Comparison of ENCODE assay signal across 21 mouse cellular contexts in the genomic region with DNA sequence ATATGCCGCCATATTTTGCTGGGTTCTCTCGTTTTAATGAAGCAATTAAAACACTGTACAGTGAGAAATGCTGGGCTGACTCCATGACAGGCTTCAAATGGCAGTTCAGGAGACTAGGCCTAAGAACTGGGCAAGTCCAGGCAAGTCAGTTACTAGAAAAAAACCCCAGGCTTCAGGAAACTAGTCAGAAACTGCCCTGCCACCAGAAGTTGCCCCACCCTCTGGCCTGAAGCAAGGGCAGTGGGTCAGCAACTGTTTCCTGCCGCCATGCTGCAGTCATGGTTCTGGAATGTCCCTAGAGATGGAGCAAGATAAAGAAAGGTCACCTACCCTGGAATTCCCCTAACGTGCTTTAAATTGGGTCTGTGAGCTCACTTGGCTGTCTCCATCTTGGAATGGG. TPM values are rescaled to one million over a fixed set of nuclear protein-coding genes. Genes with fewer than 3 reads are reported as not detected.
A peak's percentile ranks its signal among the peaks of the same experiment; 100 is the strongest.
DNase-seq lines count a peak whose midpoint lies in the region; TF ChIP-seq lines count a peak whose summit lies in the region.
"Had no signal": no experiment of that assay in that cellular context is flagged by ENCODE, and none has a peak within 500 bp of the region (broad histone marks: within the 10 kb centered on the region; RNA-seq: fewer than 3 reads in every experiment).

No protein-coding gene starts in this region.

- H3K27me3 ChIP-seq in cerebellum, adult 2 months (ENCODE audit: control insufficient read depth, insufficient read depth, low read length), result no peaks in the 10 kb centered on the region
- H3K27me3 ChIP-seq: forebrain, embryonic 13.5 days; heart, embryonic 15.5 days; limb, embryonic 12.5 days; Patski had no signal

- 79% methylated on average over 4 of the region's 4 CpGs for WGBS in cerebellum, adult 2 months

- no peaks in the 10 kb centered on the region for H3K4me1 ChIP-seq in cerebellum, adult 2 months (ENCODE audit: control insufficient read depth, insufficient read depth, low read length)
- H3K4me1 ChIP-seq: forebrain, embryonic 13.5 days; heart, embryonic 15.5 days; limb, embryonic 12.5 days had no signal

- no peak overlapping the region for H3K27ac ChIP-seq in cerebellum, adult 2 months (ENCODE audit: insufficient read depth, low read length)
- H3K27ac ChIP-seq: embryonic facial prominence, embryonic 10.5 days; forebrain, embryonic 13.5 days; heart, adult 2 months; heart, embryonic 15.5 days; limb, embryonic 12.5 days; liver, embryonic 12.5 days had no signal

- no peak for TF ChIP-seq CTCF in cerebellum, adult 2 months (IDR thresholded peaks at IDR 0.05; ENCODE audit: borderline replicate concordance, insufficient read depth, low read depth, low read length)

- no peak overlapping the region for H3K4me3 ChIP-seq in cerebellum, adult 2 months (replicated peaks; ENCODE audit: insufficient read depth, low read depth, low read length)
- H3K4me3 ChIP-seq: embryonic facial prominence, embryonic 10.5 days; forebrain, embryonic 13.5 days; heart, adult 2 months; heart, embryonic 15.5 days; limb, embryonic 12.5 days; liver, embryonic 12.5 days had no signal

- peak; percentile 14 for DNase-seq in embryo, embryonic 10 days (ENCODE audit: low spot score)
- no peak for DNase-seq in embryo, embryonic 11 days
- DNase-seq in urinary bladder, postnatal 14 days (ENCODE audit: low spot score), result peak; percentile 38
- no peak for DNase-seq in urinary bladder, postnatal 4 days (ENCODE audit: low spot score in 2 of 2)
- DNase-seq in Muller cell, postnatal 12 days (ENCODE audit: inconsistent ontology term), result peak; percentile 41
- DNase-seq in yolk sac, embryonic 10.5 days (ENCODE audit: low spot score), result peak; percentile 51
- DNase-seq in cerebellum, adult 2 months, result no peak
- no peak for DNase-seq in cerebellum, adult 8-10 months
- DNase-seq: cerebellum, adult 11-12 months; cerebellum, postnatal 36 days; heart, adult 2 months; lung, embryonic 14.5 days; lung, postnatal 36 days; right cerebral cortex, adult 18-20 months had no signal

- TF ChIP-seq POLR2A in cerebellum, adult 2 months (IDR thresholded peaks at IDR 0.05; ENCODE audit: borderline replicate concordance, insufficient read depth, low read length), result no peak

RNA-seq across cellular contexts. Expression of a gene that starts 9.5 kb away (rescaled TPM):
- polyA plus RNA-seq in cerebellum, adult 2 months (2012; rRNA removed), result 83.6 and 88.3 TPM in 2 replicates

RNA-seq across cellular contexts. Expression of a gene that starts 11.0 kb away (rescaled TPM):
- polyA plus RNA-seq in cerebellum, adult 2 months (2012; rRNA removed), result 24.3 and 30.9 TPM in 2 replicates
- polyA plus RNA-seq: liver, embryonic 12.5 days; lung, embryonic 14.5 days; Patski had no signal

RNA-seq across cellular contexts. Expression of a gene that starts 39.4 kb away (rescaled TPM):
- 0.38 and 0.44 TPM in 2 replicates for polyA plus RNA-seq in cerebellum, adult 2 months (2012; rRNA removed)
- polyA plus RNA-seq: embryonic facial prominence, embryonic 10.5 days; forebrain, embryonic 13.5 days; heart, adult 2 months; heart, embryonic 15.5 days; hindbrain, embryonic 16.5 days; limb, embryonic 12.5 days; liver, embryonic 12.5 days; lung, embryonic 14.5 days; Patski had no signal

Comparison
In these comparisons a context has a peak if more than half of its experiments do, and no peak if none do; other contexts are left out.
1. DNase-seq: peak in embryo, embryonic 10 days (single experiment), urinary bladder, postnatal 14 days (single experiment), Muller cell, postnatal 12 days (single experiment) and yolk sac, embryonic 10.5 days (single experiment); none in embryo, embryonic 11 days (single experiment), urinary bladder, postnatal 4 days (0 of 2), cerebellum, adult 2 months (0 of 2) and cerebellum, adult 8-10 months (single experiment).